Mouse (Mus musculus): Measurements from ENCODE around the gene Palm2. TPM values are rescaled to one million over a fixed set of nuclear protein-coding genes. Genes with fewer than 3 reads are reported as not detected.

The Palm2 gene
- not detected for total RNA-seq (2023)

GRCm38 (mm10) chr4:57433941-57434704 is at the start of gene Palm2:
Gene Palm2 (plus strand): TSS chr4:57434247.

GRCm38 (mm10) chr4:57567666-57568206 is 133.7 kb downstream of the Palm2 start, which contains the start of gene Pakap:
Gene Pakap (plus strand): TSS chr4:57568179.

GRCm38 (mm10) chr4:57717354-57717753 is 283.3 kb downstream of the Palm2 start, which contains the start of gene Akap2:
Gene Akap2 (plus strand): TSS chr4:57717657.

Other genes starting within 250 kb of the Palm2 start
- gene Ptpn3, start 132.4 kb upstream of the Palm2 start, total RNA-seq (2023) = 4.4 TPM
- gene Pakap, start 133.9 kb downstream of the Palm2 start, total RNA-seq (2023) = 1.3 TPM